Mouse (Mus musculus) CH12.LX (cell line): Measurements from ENCODE around the gene Fam3c. TPM values are rescaled to one million over a fixed set of nuclear protein-coding genes. Genes with fewer than 3 reads are reported as not detected.

ENCODE experiments used
- DNase-seq: peaks from one replicate; pipeline ENCODE4 v3.0.0-alpha.2; 2013; ENCODE audit errors: extremely low read depth
- H3K27ac ChIP-seq: 2 replicates; pipeline ENCODE4 v1.5.1; 2012; ENCODE audit warnings: low read depth, mild to moderate bottlenecking, control low read depth, moderate library complexity; ENCODE audit not compliant: insufficient read depth
- H3K27me3 ChIP-seq: replicated peaks from 2 replicates; pipeline ENCODE3; 2012; ENCODE audit warnings: inconsistent platforms
- H3K36me3 ChIP-seq, 2 experiments: replicated peaks in 1 of 2; 2 replicates each; pipeline versions ENCODE3 to v1.6.1; 2012; ENCODE audit warnings: inconsistent platforms in 1 of 2, low read length in 1 of 2, mild to moderate bottlenecking in 1 of 2, mixed read lengths in 1 of 2, moderate library complexity in 1 of 2; ENCODE audit not compliant: control insufficient read depth in 1 of 2, insufficient read depth in 1 of 2
- H3K4me1 ChIP-seq, 2 experiments: 2 replicates each; pipeline ENCODE4 v1.6.1; 2012; ENCODE audit warnings: inconsistent platforms in 1 of 2, moderate library complexity in 1 of 2; ENCODE audit not compliant: insufficient read depth in 2 of 2, control insufficient read depth in 1 of 2
- H3K4me2 ChIP-seq: 2 replicates; pipeline ENCODE4 v1.6.1; 2012; ENCODE audit warnings: low read depth, mild to moderate bottlenecking, control low read depth; ENCODE audit not compliant: poor library complexity, insufficient read depth, severe bottlenecking
- H3K4me3 ChIP-seq, 3 experiments: fragments of 150-350 bp in 1 of 3; sonication (generic) in 1 of 3; replicated peaks in 1 of 3; 2 replicates each; pipeline versions ENCODE3 to v1.5.1; 2011 to 2012; ENCODE audit warnings: low read depth in 2 of 3, low read length in 2 of 3, mild to moderate bottlenecking in 2 of 3, moderate library complexity in 2 of 3, control low read depth in 1 of 3, improper control_type of control experiment in 1 of 3, inconsistent platforms in 1 of 3, mixed read lengths in 1 of 3; ENCODE audit not compliant: poor library complexity in 1 of 3
- H3K79me2 ChIP-seq: replicated peaks from 2 replicates; pipeline ENCODE4 v1.6.1; 2012; ENCODE audit warnings: mild to moderate bottlenecking, moderate library complexity; ENCODE audit not compliant: control insufficient read depth, poor library complexity, insufficient read depth, severe bottlenecking; ENCODE audit errors: extremely low read depth
- H3K9ac ChIP-seq: 2 replicates; pipeline ENCODE4 v1.6.1; 2012; ENCODE audit warnings: low read depth, mild to moderate bottlenecking, control low read depth, moderate library complexity; ENCODE audit not compliant: insufficient read depth
- H3K9me3 ChIP-seq: replicated peaks from 2 replicates; pipeline ENCODE3; 2012; ENCODE audit warnings: low read length, inconsistent platforms, mixed read lengths
- BHLHE40 ChIP-seq: IDR thresholded peaks from 2 replicates; pipeline ENCODE4 v1.6.1; 2011; ENCODE audit warnings: mild to moderate bottlenecking, low read depth, low read length, improper control_type of control experiment
- CHD2 ChIP-seq: IDR thresholded peaks from 2 replicates; pipeline ENCODE4 v1.6.1; 2011; ENCODE audit warnings: low read length, improper control_type of control experiment
- CTCF ChIP-seq, 2 experiments: IDR thresholded peaks in 1 of 2; conservative IDR thresholded peaks in 1 of 2; 2 replicates each; pipeline ENCODE4 v1.5.1; 2011 to 2012; ENCODE audit warnings: low read depth in 2 of 2, low read length in 2 of 2, improper control_type of control experiment in 1 of 2, inconsistent platforms in 1 of 2, mild to moderate bottlenecking in 1 of 2, moderate library complexity in 1 of 2
- E2F4 ChIP-seq: IDR thresholded peaks from 2 replicates; pipeline ENCODE4 v1.6.1; 2011; ENCODE audit warnings: low read depth, low read length, improper control_type of control experiment; ENCODE audit not compliant: insufficient replicate concordance
- ELF1 ChIP-seq: IDR thresholded peaks from 2 replicates; pipeline ENCODE4 v1.6.1; 2014; ENCODE audit warnings: low read depth, mild to moderate bottlenecking, inconsistent platforms, low read length, improper control_type of control experiment
- EP300 ChIP-seq: IDR thresholded peaks from 2 replicates; pipeline ENCODE4 v1.6.1; 2011; ENCODE audit warnings: low read length, improper control_type of control experiment
- ETS1 ChIP-seq: conservative IDR thresholded peaks from 2 replicates; pipeline ENCODE4 v1.6.1; 2012; ENCODE audit warnings: low read depth, mild to moderate bottlenecking, inconsistent platforms, low read length, improper control_type of control experiment, moderate library complexity
- GABPA ChIP-seq: IDR thresholded peaks from 2 replicates; pipeline ENCODE4 v1.6.1; 2012; ENCODE audit warnings: low read depth, low read length, improper control_type of control experiment, inconsistent platforms; ENCODE audit not compliant: insufficient replicate concordance
- IRF4 ChIP-seq: IDR thresholded peaks from 2 replicates; pipeline ENCODE4 v1.6.1; 2014; ENCODE audit warnings: low read depth, mild to moderate bottlenecking, inconsistent platforms, low read length, improper control_type of control experiment
- JUN ChIP-seq: IDR thresholded peaks from 2 replicates; pipeline ENCODE4 v1.6.1; 2011; ENCODE audit warnings: low read depth, mild to moderate bottlenecking, low read length, improper control_type of control experiment, moderate library complexity; ENCODE audit not compliant: insufficient read depth
- JUND ChIP-seq: conservative IDR thresholded peaks from 2 replicates; pipeline ENCODE4 v1.6.1; 2011; ENCODE audit warnings: low read depth, low read length, improper control_type of control experiment
- MAFK ChIP-seq: IDR thresholded peaks from 2 replicates; pipeline ENCODE4 v1.6.1; 2011; ENCODE audit warnings: low read length, improper control_type of control experiment; ENCODE audit not compliant: insufficient replicate concordance
- MAZ ChIP-seq: IDR thresholded peaks from 2 replicates; pipeline ENCODE4 v1.6.1; 2012; ENCODE audit warnings: low read depth, mild to moderate bottlenecking, inconsistent platforms, low read length, improper control_type of control experiment, moderate library complexity
- MEF2A ChIP-seq: IDR thresholded peaks from 2 replicates; pipeline ENCODE4 v1.6.1; 2014; ENCODE audit warnings: low read depth, mild to moderate bottlenecking, inconsistent platforms, low read length, improper control_type of control experiment, borderline replicate concordance
- MXI1 ChIP-seq: IDR thresholded peaks from 2 replicates; pipeline ENCODE4 v1.6.1; 2011; ENCODE audit warnings: mild to moderate bottlenecking, low read depth, low read length, improper control_type of control experiment
- MYC ChIP-seq: IDR thresholded peaks from 2 replicates; pipeline ENCODE4 v1.6.1; 2011; ENCODE audit warnings: low read depth, mild to moderate bottlenecking, improper control_type of control experiment, low read length
- PAX5 ChIP-seq: IDR thresholded peaks from 2 replicates; pipeline ENCODE4 v1.6.1; 2012; ENCODE audit warnings: low read length, inconsistent platforms, mixed read lengths
- POLR2A ChIP-seq: IDR thresholded peaks from 2 replicates; pipeline ENCODE4 v1.6.1; 2011; ENCODE audit warnings: low read depth, mild to moderate bottlenecking, improper control_type of control experiment, low read length
- RCOR1 ChIP-seq: conservative IDR thresholded peaks from 2 replicates; pipeline ENCODE4 v1.6.1; 2012; ENCODE audit warnings: low read depth, mild to moderate bottlenecking, inconsistent platforms, low read length, improper control_type of control experiment
- SIN3A ChIP-seq: IDR thresholded peaks from 2 replicates; pipeline ENCODE4 v1.6.1; 2012; ENCODE audit warnings: low read length, improper control_type of control experiment, inconsistent platforms
- SMC3 ChIP-seq: IDR thresholded peaks from 2 replicates; pipeline ENCODE4 v1.6.1; 2011; ENCODE audit warnings: low read depth, low read length, improper control_type of control experiment
- TBP ChIP-seq: conservative IDR thresholded peaks from 2 replicates; pipeline ENCODE4 v1.6.1; 2011; ENCODE audit warnings: low read depth, low read length, improper control_type of control experiment
- TCF12 ChIP-seq: IDR thresholded peaks from 2 replicates; pipeline ENCODE4 v1.6.1; 2014; ENCODE audit warnings: low read depth, mild to moderate bottlenecking, inconsistent platforms, low read length, improper control_type of control experiment
- USF1 ChIP-seq: IDR thresholded peaks from 2 replicates; pipeline ENCODE4 v1.6.1; 2014; ENCODE audit warnings: low read depth, mild to moderate bottlenecking, inconsistent platforms, low read length, improper control_type of control experiment
- ZKSCAN1 ChIP-seq: IDR thresholded peaks from 2 replicates; pipeline ENCODE4 v1.6.1; 2012; ENCODE audit warnings: low read depth, inconsistent platforms, low read length, improper control_type of control experiment, borderline replicate concordance
- ZMIZ1 ChIP-seq: IDR thresholded peaks from 2 replicates; pipeline ENCODE4 v1.6.1; 2012; ENCODE audit warnings: low read depth, mild to moderate bottlenecking, inconsistent platforms, low read length, improper control_type of control experiment
- ZNF384 ChIP-seq: IDR thresholded peaks from 2 replicates; pipeline ENCODE4 v1.6.1; 2012; ENCODE audit warnings: low read depth, low read length, improper control_type of control experiment, inconsistent platforms
- dilution Hi-C: fragments of 300-500 bp; cut with MboI; formaldehyde crosslinking; loops from 2 replicates; pipeline ENCODE4 v1.14.3; 2020; ENCODE audit warnings: low sequenced_read_pairs; ENCODE audit not compliant: extremely low pct_unique_long_range_greater_than_20kb, extremely low pct_ligation_motif_present
- in situ Hi-C: fragments of 300-500 bp; cut with MboI; formaldehyde crosslinking; loops from 3 replicates; pipeline ENCODE4 v1.14.3; 2019; ENCODE audit warnings: low sequenced_read_pairs, low pct_ligation_motif_present, low pct_unique_long_range_greater_than_20kb, mixed read lengths
- polyA plus RNA-seq: library from polyadenylated mRNA; unstranded; fragments of >175 nt; gene quantifications from 2 replicates; pipeline ENCODE4 v1.2.1, GENCODE M21; 2012; ENCODE audit warnings: low read depth; ENCODE audit not compliant: insufficient read length
- total RNA-seq, 2 experiments: library from RNA; depleted of rRNA; stranded (reverse); fragments of 300-350 nt in 1 of 2; fragments of >200 nt in 1 of 2; gene quantifications; 2 replicates each; pipeline ENCODE4 v1.2.3; 2012 to 2014

Gene Fam3c
- total and polyA plus RNA-seq, 3 experiments: 61.9 to 155 (median 95.9) TPM

GRCm38 (mm10) chr6:22378462-22378861 is 22.4 kb upstream of the Fam3c start:
- dilution Hi-C loops (no loop called here), in situ Hi-C loops (no loop called here)
- no peaks in the 10 kb centered on the region for H3K36me3 ChIP-seq
- H3K4me2 ChIP-seq: peak overlapping the region; percentile 27
- no peaks in the 10 kb centered on the region for H3K27me3 ChIP-seq
- DNase-seq: peak; percentile 85
- peak; percentile 90 for TF ChIP-seq EP300
- TF ChIP-seq CTCF (conservative IDR thresholded peaks at IDR 0.05 in 1 of 2, IDR thresholded peaks at IDR 0.05 in 1 of 2; ENCODE audit: low read depth in 2 of 2, low read length in 2 of 2): no peak
- TF ChIP-seq SMC3: no peak
- TF ChIP-seq PAX5: no peak
- TF ChIP-seq ZNF384: no peak
- TF ChIP-seq SIN3A: peak; percentile 54; the same call in 1 of the 2 replicates
- peak; percentile 55; the same call in 1 of the 2 replicates for TF ChIP-seq MYC
- TF ChIP-seq ETS1: peak; percentile 86
- TF ChIP-seq JUND: peak; percentile 95
- peak; percentile 30; the same call in 1 of the 2 replicates for TF ChIP-seq MXI1
- TF ChIP-seq MAFK: peak; percentile 13; the same call in 1 of the 2 replicates
- TF ChIP-seq RCOR1: 0 out of 2 replicates have a peak, but pooled peaks have one; percentile 56
- TF ChIP-seq USF1: no peak
- no peak for TF ChIP-seq GABPA
- no peak for TF ChIP-seq ZMIZ1
- peak; percentile 81; the same call in 1 of the 2 replicates for TF ChIP-seq MEF2A
- no peak for TF ChIP-seq E2F4
- 0 out of 2 replicates have a peak, but pooled peaks have one; percentile 22 for TF ChIP-seq MAZ
- TF ChIP-seq CHD2: peak; percentile 79
- peak; percentile 93 for TF ChIP-seq IRF4
- TF ChIP-seq POLR2A: 0 out of 2 replicates have a peak, but pooled peaks have one; percentile 34
- no peak for TF ChIP-seq ELF1
- peak; percentile 68 for TF ChIP-seq TCF12
- TF ChIP-seq BHLHE40: peak; percentile 63
- peak; percentile 98 for TF ChIP-seq JUN
- no peak for TF ChIP-seq ZKSCAN1
- 0 out of 2 replicates have a peak, but pooled peaks have one; percentile 19 for TF ChIP-seq TBP
- no peak overlapping the region for H3K4me3 ChIP-seq
- peaks cover 5% of the 10 kb centered on the region for H3K9me3 ChIP-seq
- peak overlapping the region; percentile 74 for H3K27ac ChIP-seq
- peak overlapping the region; percentile 47 for H3K9ac ChIP-seq
- H3K79me2 ChIP-seq: no peaks in the 10 kb centered on the region
- peaks cover 6 to 13% of the 10 kb centered on the region in 2 experiments; a peak in 3 of 4 replicates for H3K4me1 ChIP-seq
